Mouse (Mus musculus): ENCODE measurements around the gene Egfl7. TPM values are rescaled to one million over a fixed set of nuclear protein-coding genes. Genes with fewer than 3 reads are reported as not detected.
A peak's percentile ranks its signal among the peaks of the same experiment; 100 is the strongest.

Egfl7 gene
- total RNA-seq, 1 experiment from 2014 or later, result 211 TPM

DNA sequence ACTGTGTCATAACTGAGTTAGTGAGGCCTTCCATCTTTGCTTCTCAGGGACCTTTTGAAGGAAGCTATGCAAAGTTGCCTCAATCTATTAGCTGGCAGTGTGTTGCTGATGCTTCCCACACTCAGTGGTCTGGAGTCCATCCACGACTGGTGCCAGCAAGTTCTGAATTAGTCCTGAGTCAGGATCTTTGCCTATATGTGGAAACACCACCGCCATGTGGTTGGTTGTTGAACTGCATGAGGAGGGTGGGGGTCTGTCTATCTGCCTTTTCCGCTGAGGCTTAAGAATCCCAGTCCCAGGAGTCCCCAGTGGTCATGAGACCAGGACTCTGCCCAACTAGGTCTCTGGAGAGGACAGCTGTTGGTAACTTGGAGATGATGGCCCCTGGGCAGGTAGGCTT is 9.8 kb upstream of the Egfl7 start:
- no peak for DNase-seq

DNA sequence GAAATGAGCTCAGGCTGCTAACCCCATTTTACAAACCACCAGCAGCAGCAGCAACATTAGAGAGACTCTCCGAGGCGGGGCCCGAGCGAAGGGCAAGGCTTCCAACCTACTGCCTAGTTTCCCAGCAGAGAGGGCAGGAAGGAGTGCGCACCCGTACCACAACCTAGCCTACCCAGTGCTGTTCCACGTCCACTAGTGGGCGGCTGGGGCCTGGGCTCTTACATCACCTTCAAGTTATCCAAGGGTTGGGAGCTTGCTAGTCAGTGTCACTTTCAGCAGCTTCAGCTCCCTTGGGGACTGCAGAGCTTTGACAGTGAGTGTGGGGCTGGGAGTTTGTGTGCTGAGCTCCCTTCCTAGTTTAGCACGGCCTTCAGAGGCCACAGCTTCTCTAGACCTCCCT is 8.4 kb upstream of the Egfl7 start:
- no peak for DNase-seq

DNA sequence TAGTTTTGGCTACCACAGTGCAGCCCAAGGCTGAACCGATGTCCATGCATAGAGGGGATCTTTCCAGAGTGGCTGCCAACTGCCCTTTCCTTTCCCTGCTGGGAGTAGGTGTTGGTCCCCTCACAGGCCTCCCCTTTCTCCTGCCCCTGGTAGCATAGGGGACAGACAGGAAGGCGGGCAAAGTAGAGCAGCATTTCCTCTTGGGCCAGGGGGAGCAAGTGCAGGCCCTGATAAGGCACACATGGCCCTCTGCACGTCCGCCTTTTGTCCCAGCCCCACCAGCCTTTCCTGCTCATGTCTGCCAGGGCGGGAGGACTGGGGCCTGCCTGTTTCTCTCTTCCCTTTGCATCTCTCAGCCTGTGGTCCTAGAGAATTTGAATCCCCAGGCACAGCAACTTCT is 8.0 kb upstream of the Egfl7 start:
- DNase-seq, result no peak

DNA sequence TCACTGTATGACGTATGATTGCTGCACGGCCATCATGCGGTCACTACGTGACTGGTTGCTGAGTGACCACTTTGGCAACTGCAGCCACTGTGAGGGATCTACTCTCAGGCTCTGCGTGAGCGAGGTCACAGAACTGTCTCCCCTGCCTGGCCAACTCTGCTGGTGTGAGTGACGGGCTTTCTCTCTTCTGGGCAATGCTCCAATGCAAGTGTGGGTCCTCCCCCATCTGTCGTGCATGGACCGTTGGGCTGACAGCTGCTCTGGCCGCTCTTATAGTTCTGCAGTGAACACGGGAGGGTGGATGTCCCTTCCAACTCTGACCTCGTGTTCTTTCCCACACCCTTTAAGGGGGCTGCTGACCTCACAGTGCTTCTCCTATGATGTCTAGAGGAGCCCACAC is 6.4 kb upstream of the Egfl7 start:
- no peak for DNase-seq

DNA sequence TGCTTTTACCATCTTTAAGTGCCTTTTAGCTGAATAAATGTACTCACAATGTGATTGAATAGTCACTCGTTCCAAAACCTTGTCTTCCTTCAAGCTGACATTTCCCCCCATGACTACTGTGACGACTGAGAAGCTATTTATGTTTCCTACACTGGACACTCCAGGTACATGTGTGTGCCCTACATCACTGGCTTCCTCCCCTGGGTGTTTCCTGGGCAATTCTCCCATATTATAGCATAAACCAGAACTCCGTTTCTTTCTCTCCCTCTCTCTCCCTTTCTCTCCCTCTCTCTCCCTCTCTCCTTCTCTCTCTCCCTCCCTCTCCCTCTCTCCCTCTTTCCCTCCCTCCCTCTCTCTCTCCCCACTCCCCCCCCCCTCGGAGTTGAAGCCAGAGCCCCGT is 6.0 kb upstream of the Egfl7 start:
- no peak for DNase-seq

DNA sequence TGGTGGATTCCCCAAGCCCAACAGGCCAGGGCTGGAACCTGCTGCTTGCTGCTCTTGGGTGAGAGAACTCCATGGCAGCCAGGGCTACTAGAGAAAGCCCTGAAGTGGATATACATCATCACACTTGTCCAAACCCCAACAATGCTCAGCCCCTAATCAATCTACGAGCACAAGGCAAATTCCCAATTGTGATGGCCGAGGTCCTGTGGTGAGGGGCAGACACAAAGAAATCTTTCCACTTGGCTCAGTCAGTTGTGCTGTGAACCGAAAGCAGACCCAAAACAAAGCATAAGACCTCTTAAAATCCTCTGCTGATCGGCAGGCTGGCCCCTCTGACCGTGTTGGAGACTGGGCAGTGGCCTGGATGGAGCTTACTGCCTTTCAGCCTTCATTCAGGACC is 5.0 kb upstream of the Egfl7 start:
- no peak for DNase-seq

DNA sequence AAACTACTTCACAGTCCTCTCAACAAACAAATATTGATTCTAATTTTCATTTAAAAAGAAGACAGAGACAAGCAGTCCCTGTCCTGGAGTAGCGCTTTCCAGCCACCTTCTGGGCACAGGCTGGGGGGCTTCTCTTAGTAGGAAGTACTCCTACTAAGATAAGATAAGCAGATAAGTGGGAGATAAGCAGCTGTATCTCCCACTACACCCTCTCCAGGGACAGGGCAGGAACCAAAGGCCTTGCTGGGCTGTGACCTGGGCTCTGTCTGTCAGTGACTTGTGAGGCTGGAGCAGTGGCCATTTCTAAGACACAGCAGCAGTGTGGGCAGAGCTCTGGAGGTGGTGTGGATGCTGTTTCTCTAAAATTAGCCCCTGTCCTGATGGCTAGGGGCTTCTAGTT is 4.4 kb upstream of the Egfl7 start:
- DNase-seq, result no peak

DNA sequence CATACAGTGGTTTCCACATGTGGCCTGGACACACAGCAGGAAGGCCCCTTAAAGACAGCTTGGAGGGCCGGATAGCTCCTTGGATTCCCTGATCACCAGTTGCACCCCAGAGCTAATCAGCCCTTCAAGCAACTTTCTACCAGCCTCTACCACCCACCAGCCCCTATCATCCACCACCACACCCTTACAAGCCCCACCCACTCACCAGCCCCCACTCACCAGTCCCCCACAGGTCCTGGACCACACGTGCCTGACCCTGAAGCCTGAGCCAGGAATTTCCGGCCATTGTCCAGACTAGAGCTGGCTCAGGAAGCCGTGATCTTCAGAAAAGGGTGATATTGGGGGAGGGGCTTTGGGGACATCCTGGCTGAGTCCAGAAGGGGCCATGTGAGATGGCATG is 3.9 kb upstream of the Egfl7 start:
- DNase-seq, result no peak

DNA sequence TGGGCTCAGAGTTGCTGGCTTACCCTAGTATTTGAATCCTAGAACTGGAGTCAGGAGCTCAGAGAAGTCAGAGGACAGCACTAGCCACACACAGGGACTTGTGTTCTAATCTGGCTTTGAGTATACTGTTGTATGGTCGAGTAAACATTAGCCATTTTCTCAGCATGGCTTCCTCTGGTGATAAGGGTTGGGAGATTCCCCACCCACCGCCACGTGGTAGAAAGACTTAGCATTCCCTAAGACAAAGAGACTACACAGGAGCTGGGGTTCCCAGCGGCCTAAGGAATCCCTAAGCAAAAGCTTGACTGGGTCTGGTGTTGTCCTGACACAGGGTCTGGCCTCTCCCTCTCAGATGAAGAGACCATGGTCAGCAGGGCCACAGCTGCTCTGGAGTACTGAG is 3.4 kb upstream of the Egfl7 start:
- no peak for DNase-seq

DNA sequence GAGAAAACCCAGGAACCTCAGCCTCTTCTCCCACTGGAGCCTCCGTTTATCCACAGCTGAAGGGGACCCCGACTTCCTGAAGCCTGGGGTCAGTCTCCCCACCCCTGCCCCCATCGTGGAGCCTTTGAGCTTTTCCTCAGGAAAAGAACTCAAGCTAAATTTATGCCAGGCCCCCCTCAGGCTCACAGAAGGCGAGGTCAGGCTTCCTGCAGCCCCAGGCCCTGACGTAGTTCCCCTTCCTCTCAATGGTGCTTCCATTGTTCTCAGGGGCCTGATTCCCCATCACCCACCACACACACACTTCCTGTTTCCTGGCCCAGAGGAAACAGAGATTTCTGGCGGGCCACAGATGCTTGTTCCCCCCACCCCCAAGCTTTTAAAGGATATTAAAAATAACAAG is 1.4 kb upstream of the Egfl7 start:
- no peak for DNase-seq

DNA sequence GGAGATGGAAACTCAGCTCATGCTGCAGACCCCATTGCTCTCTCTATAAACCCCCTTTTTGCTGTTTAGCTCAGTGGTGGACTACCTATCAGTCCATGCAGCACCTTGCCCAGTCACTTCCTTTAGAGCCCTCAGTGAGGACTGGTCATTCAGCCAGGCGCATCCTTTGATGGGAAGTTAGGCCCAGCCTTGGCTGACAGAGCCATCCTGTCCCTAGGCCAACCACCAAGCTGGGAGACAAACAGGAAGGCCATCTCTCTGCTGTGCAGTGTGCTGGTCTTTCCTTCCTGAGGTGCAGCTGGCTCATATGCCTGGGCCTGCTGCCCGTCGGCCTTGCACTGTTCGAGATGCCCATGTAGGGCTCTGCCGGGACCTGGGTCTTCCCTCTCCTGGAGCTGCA is 937 bp downstream of the Egfl7 start:
- DNase-seq, result no peak

DNA sequence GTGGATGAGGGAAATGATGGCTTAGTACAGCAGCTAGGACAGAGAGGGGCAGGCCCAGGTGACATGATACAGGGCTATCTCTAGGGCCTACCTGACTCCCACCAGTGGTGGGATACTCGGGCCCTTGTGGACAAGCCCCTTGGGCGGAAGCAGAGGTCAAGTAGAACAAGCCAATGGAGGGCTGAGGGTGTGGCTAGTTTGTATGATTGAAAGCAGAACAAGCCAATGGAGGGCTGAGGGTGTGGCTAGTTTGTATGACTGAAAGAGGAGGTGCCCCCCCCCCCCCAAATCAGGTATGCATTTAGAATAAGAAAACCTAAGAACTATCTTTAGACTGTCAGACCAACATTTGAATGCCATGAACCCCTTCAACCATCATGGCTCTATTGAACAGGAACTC is 2.4 kb downstream of the Egfl7 start:
- DNase-seq, result no peak

DNA sequence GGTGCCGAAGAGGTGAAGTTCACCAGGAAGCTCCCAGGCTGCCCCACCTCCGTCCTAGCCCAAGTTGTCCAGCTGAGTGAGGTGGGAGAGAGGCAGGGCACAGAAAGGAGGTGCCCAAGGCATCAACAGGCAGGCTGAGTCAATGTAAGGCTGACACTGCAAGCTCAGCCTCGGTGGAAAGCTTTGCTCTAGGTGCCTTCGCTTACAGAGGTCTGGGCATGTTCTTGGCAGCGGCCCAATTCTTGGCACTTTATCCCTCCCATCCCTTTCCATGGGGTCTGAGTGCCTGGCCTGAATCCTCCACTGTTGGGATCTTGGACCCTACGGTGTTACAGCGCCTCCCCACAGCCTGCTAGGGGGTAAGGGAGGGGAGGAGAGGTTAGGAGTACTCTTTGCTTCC is 2.9 kb downstream of the Egfl7 start:
- no peak for DNase-seq

DNA sequence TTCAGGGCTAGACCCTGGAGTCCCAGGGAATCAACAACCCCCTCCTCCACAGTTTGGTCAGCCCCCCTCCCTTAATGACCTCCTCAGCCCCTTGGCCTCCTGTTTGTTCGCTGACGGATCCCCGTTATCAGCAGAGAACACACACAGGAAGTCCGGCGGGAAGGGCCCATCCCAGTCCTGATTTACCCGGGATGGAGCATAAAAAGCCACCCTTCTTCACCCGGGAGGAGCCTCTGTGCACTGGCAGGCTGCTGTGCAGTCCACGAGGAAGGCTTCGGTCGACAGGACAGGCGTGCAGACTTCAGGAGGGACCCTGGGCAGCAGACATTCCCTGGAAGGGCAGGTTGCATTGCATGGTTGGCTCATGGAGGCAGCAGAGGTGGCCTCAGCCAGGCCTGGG is 3.8 kb downstream of the Egfl7 start:
- peak; percentile 65 for DNase-seq

DNA sequence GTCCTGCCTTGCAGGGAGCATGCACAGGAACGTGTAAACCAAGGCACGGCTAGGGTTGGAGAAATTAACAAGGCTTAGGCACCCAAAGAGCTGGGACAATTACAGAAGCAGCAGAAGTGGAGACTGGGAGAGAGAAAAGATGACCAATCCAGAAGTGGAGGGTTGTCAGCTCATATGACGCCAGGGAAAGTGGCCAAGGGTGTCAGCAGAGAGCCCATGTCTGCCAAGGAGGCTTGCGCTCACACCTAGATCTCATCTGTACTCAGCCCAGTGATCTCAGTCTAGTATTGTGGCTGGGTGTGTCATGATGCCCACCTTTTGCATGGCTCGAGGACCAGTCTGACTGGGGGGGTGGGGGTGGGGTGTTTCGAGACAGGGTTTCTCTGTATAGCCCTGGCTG is 5.9 kb downstream of the Egfl7 start:
- no peak for DNase-seq

DNA sequence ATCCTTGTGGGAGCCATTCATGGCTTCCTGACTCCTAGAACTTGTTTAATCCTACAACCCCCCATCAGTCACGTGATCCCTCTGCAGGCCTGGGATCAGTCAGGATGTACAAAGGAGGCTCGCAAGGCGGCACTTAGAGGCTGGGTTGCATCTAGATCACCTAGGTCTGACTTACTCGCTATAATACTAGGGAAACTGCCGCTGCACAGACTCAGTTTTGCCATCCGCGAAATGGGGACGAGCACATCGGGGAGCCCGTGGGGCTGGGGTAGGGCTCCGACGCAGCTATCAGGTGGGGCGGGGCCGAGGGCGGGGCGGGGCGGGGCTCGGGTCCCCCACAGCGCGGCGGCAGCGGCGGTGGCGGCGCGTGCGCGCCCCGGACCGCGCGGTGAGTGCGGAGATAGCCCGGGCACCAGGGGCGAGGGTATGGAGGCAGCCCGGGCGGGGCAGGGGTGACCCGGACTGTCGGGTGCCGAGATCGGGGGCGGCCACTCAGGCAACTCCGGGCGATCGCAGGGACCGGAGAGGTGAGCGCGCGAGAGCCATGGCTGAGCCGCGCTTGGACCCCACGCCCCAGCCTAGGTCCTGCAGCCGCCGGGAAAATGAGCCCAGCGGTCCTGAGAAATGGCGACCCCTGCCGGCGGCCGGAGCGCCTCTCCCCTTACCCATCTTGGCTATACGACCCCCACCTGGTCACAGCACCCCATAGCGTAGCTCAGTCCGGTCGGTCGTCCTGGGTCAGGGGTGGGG is 6.7 kb downstream of the Egfl7 start, which contains the start of gene Gm20532:
Gm20532 (plus strand) TSS at position 346 of the 750 bp plus-strand sequence.
- peak; percentile 72 for DNase-seq

DNA sequence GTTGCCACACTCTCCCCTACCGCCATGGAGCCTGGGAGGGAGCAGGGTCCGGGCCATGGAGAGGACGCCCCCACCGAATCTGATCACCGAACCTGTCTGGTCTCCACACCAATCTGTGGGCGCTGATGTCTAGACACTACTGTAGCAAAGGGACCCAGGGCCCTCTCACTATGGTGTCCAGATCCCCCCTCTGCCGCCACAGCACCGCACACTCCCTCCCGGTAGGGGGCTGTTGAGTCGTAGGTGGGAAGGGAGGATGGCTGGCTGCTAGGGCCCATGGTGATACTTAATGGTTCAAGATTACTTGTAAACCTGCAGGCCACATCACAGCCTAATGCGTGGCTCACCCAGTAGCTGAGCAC is 7.2 kb downstream of the Egfl7 start:
- DNase-seq, result no peak

DNA sequence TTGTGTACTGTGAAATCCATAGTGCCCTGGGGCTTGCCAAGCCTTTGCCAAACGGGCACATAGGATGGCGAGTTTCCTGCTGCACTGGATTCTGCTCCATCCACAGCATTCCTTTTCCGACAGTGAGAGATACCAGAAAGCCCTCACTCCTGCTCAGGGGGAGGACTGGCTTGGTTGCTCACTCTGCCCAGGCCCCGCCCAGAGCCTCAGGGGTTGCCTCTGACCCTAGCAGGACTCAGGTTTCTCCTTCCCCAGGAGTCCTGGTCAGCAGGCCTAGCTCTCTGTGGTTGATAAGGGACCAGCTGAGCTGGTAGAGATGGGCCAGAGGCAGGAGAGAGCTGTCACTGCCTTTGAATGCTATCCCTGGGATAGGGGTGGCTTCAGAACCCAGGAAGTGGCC is 8.8 kb downstream of the Egfl7 start:
- DNase-seq, result no peak

DNA sequence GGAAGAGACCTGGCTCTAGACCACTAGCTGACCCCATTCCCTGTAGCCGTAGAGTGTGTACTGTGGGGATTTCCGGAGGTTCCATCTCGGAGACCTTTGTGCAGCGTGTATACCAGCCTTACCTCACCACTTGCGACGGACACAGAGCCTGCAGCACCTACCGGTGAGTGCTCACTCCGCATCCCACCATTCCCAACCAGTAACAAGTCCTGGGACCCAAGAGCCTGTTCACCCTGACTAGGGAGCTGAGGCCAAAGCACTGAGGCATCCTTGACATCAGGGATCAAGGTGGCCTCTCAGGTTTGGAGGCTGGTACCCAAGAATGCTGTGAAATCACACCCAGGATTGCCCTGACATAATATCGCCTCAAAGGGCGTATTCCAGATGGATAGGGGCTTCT is 9.5 kb downstream of the Egfl7 start:
- no peak for DNase-seq

DNA sequence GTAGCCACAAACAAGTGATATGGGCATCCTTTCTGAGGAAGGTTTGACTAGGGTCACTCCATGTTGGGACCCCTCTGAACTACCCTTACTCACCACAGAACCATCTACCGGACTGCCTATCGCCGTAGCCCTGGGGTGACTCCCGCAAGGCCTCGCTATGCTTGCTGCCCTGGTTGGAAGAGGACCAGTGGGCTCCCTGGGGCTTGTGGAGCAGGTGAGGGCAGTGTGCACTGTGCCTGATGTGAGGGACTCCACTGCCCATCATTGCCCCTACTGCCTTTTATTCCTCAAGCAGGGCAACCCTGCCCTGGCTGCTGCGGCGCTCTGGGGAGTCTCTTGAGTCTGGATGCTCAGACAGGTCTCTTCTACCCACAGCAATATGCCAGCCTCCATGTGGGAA is 10.5 kb downstream of the Egfl7 start:
- no peak for DNase-seq

DNA sequence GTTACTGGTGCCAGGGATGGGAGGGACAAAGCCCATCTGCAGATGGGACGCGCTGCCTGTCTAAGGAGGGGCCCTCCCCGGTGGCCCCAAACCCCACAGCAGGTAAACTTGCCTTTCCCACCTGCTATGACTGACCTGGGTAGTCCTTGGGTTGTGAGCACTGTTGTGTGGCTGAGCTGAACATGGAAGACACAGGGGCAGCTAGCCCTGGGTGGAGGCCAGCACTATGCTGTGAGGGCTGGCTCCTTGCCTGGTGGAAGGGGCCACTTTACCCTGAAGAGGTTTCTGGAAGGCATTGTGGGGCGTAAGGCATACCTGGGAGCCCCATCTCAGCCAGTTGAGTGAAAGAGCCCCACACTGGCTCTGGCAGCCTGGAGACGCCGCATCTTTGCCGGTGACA is 11.1 kb downstream of the Egfl7 start:
- no peak for DNase-seq

DNA sequence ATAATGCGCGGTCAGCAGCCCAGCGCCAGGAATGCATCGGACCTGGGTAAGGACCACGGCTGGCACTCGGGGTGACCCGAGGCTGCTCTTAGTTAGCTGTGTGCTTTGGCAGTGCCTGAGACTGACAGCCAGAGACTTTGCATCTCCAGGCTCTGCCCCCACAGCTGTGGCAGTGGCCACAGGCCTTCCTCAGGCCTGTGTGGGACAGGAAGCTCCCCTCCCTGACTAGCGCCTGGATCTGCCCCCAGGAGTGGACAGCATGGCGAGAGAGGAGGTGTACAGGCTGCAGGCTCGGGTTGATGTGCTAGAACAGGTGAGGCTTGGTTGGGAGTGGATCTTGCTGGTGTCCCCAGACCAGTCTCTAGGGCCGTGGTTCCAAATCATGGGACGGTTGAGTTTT is 11.6 kb downstream of the Egfl7 start:
- DNase-seq, result no peak

DNA sequence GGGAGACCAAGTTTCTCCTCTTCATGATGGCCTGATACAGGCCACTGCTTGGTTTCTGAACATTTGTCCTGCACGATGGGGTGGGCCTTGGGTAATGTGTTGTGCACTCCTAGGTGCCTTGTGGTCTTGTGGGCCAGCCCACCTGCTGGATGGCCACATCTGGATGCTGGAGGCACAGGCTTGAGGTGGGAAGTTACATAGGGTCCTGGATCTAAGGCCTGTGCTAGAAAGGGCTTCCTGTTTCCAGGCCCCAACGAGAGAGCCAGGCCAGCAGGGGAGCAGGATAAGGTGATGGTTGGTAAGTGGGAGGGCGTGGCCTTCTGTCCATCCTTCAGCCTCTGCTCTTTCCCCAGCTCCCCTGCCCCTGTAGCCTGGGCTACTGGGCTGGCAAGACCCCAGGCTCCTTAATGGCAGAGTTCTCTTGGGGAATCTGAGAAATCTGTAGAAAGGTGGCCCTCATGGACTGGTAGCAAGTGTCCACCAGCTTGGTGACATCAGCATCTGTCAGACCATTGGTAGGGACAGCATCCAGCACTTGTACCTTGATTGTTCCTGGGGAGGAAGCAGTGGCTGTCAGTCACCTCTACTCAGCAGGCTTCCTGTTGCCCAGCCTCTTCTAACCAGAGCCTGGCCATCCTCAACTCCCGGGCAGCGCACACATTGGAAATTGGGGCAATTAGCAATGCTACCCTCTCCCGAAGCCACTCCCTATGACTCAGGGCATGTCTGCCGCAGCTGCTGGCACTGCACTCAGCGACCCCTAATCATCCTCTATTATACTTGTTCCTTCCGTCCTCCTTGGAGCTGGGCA is 13.6 kb downstream of the Egfl7 start:
- no peak for DNase-seq

DNA sequence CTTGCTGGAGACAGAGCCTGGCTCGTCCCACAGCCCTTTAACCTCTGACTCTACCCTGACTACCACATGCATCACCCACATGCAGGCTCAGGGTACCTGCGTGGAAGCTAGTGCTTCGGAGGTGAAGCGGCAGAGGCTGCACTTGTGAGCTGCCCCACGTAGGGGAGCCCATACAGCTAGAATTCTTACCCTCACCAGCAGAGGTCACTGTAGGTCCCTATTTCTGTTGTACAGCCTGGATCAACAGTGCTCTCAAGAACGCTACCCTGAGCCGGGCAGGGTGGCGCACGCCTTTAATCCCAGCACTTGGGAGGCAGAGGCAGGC is 14.2 kb downstream of the Egfl7 start:
- DNase-seq, result no peak

Measured in adrenal gland, postnatal 25 days (tissue).